Mouse (Mus musculus): ENCODE results near the gene Nr2e1.

Gene Nr2e1

GRCm38 (mm10) chr10:42583157-42583872, at the start of gene Nr2e1, which contains the start of gene Ostm1:
Gene Nr2e1 (minus strand): TSS chr10:42583632.
Gene Ostm1 (plus strand): TSS chr10:42583822.
- peak; percentile 39 to 47 for DNase-seq (ENCODE audit: low spot score in 2 of 2)

- DNase-seq (ENCODE audit: low spot score in 2 of 2): no peak
These were observed 49.3 kb upstream of the Nr2e1 start for GRCm38 (mm10) chr10:42632453-42633360.

GRCm38 (mm10) chr10:42631754-42632452, 48.5 kb upstream of the Nr2e1 start:
- DNase-seq (ENCODE audit: low spot score in 2 of 2): no peak

- no peak for DNase-seq (ENCODE audit: low spot score in 2 of 2)
These were observed 47.3 kb upstream of the Nr2e1 start for GRCm38 (mm10) chr10:42630596-42631355.

- DNase-seq (ENCODE audit: low spot score in 2 of 2): no peak
These were observed 42.5 kb upstream of the Nr2e1 start for GRCm38 (mm10) chr10:42625907-42626306.

GRCm38 (mm10) chr10:42618291-42618690, 34.9 kb upstream of the Nr2e1 start:
- DNase-seq (ENCODE audit: low spot score in 2 of 2): no peak

GRCm38 (mm10) chr10:42614766-42615165, 31.3 kb upstream of the Nr2e1 start:
- no peak for DNase-seq (ENCODE audit: low spot score in 2 of 2)

- DNase-seq (ENCODE audit: low spot score in 2 of 2): no peak
These were observed 30.4 kb upstream of the Nr2e1 start for GRCm38 (mm10) chr10:42613639-42614381.

GRCm38 (mm10) chr10:42613075-42613474, 29.6 kb upstream of the Nr2e1 start:
- no peak for DNase-seq (ENCODE audit: low spot score in 2 of 2)

- no peak for DNase-seq (ENCODE audit: low spot score in 2 of 2)
These were observed 23.3 kb upstream of the Nr2e1 start for GRCm38 (mm10) chr10:42606757-42607156.

- no peak for DNase-seq (ENCODE audit: low spot score in 2 of 2)
These were observed 21.4 kb upstream of the Nr2e1 start for GRCm38 (mm10) chr10:42604874-42605273.

- no peak for DNase-seq (ENCODE audit: low spot score in 2 of 2)
These were observed 18.1 kb upstream of the Nr2e1 start for GRCm38 (mm10) chr10:42601556-42601955.

- no peak for DNase-seq (ENCODE audit: low spot score in 2 of 2)
These were observed 15.2 kb upstream of the Nr2e1 start for GRCm38 (mm10) chr10:42598615-42599014.

- DNase-seq (ENCODE audit: low spot score in 2 of 2): no peak
These were observed 9.8 kb upstream of the Nr2e1 start for GRCm38 (mm10) chr10:42593201-42593600.

GRCm38 (mm10) chr10:42591993-42592686, 8.7 kb upstream of the Nr2e1 start:
- no peak for DNase-seq (ENCODE audit: low spot score in 2 of 2)

- DNase-seq (ENCODE audit: low spot score in 2 of 2): no peak
These were observed 8.0 kb upstream of the Nr2e1 start for GRCm38 (mm10) chr10:42591185-42591992.

- DNase-seq (ENCODE audit: low spot score in 2 of 2): no peak
These were observed 7.1 kb upstream of the Nr2e1 start for GRCm38 (mm10) chr10:42590261-42591184.

- no peak for DNase-seq (ENCODE audit: low spot score in 2 of 2)
These were observed 6.1 kb upstream of the Nr2e1 start for GRCm38 (mm10) chr10:42589505-42589904.
